Mouse (Mus musculus) hindbrain, embryonic 14.5 days (tissue): ENCODE results near the gene Hba-x. TPM values are rescaled to one million over a fixed set of nuclear protein-coding genes. Genes with fewer than 3 reads are reported as not detected.
A peak's percentile ranks its signal among the peaks of the same experiment; 100 is the strongest.

Experiments
- ATAC-seq: fragments of 200-750 bp; cut with Nextera tagmentation; 2 replicates; pipeline ENCODE4 v1.8.0; 2017; ENCODE audit warnings: moderate number of reproducible peaks, mild to moderate bottlenecking, moderate TSS enrichment, moderate library complexity; ENCODE audit not compliant: low FRiP score
- DNase-seq: peaks from one replicate; pipeline ENCODE4 v3.0.0-alpha.2; 2015; ENCODE audit warnings: low spot score
- H3K27ac ChIP-seq: fragments of 300-500 bp; sonication (generic); 2 replicates; pipeline ENCODE4 v1.5.1; 2014; ENCODE audit warnings: mild to moderate bottlenecking, moderate library complexity
- H3K27me3 ChIP-seq: fragments of 300-500 bp; sonication (generic); 2 replicates; pipeline ENCODE4 v1.6.1; 2014; ENCODE audit warnings: mild to moderate bottlenecking, low read length, mixed read lengths; ENCODE audit not compliant: control insufficient read depth, insufficient read depth
- H3K36me3 ChIP-seq: fragments of 300-500 bp; sonication (generic); replicated peaks from 2 replicates; pipeline ENCODE4 v1.6.1; 2014; ENCODE audit not compliant: control insufficient read depth, insufficient read depth
- H3K4me1 ChIP-seq: fragments of 300-500 bp; sonication (generic); replicated peaks from 2 replicates; pipeline ENCODE4 v1.6.1; 2014; ENCODE audit warnings: antibody characterized with exemption, low read length, mixed read lengths; ENCODE audit not compliant: control insufficient read depth, insufficient read depth
- H3K4me2 ChIP-seq: fragments of 300-500 bp; sonication (generic); replicated peaks from 2 replicates; pipeline ENCODE4 v1.6.1; 2014; ENCODE audit warnings: mild to moderate bottlenecking, moderate library complexity
- H3K4me3 ChIP-seq: fragments of 300-500 bp; sonication (generic); replicated peaks from 2 replicates; pipeline ENCODE4 v1.5.1; 2014; ENCODE audit warnings: mild to moderate bottlenecking, low read length
- H3K9ac ChIP-seq: fragments of 300-500 bp; sonication (generic); 2 replicates; pipeline ENCODE4 v1.6.1; 2014
- H3K9me3 ChIP-seq: fragments of 300-500 bp; sonication (generic); 2 replicates; pipeline ENCODE4 v1.6.1; 2016; ENCODE audit warnings: low read length; ENCODE audit not compliant: control insufficient read depth
- WGBS: fragments of 180-500 bp; shearing (Covaris S2); extraction: QIAGEN DNeasy Blood & Tissue Kit; methylation state at CpG from one replicate; pipeline ENCODE4 v1.1.7; 2014; 5-methylcytosine and 5-hydroxymethylcytosine counted together
- polyA plus RNA-seq: library from polyadenylated mRNA; unstranded; fragments of >200 nt; fragmentation: Nextera tagmentation; extraction: Ambion mirVana; gene quantifications from 2 replicates; pipeline ENCODE4 v1.2.1, GENCODE M21; 2014

Hba-x gene
- polyA plus RNA-seq, 1 experiment from 2014 or later = 95.6 TPM

DNA sequence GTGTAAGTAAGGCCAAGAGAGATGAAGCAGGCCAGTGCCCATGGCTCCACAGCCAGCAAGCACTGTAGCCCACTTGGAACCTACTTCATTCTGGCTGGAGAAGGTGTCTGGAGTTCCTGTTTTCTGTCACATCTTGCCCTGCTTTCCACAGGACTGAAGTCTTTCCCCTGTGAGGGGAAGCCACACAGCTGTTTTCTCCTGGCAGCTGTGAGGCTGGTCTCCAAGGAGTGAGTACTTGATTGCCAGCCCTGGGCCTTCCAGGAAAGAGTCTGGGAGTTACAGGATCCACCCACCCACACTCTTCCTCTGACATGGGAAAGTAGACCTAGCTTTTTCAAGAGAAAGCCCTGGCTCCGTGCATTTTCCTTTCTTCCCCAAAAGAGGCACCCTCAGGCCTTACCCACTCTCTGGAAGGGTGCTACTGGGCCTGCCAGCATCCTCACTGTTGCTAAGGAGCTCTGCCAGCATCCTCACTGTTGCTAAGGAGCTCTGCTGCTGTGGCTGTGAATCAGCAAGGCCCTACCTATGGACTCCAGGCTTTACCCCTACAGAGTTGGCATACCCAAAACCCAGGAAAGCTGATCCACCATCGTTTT is 26.7 kb downstream of the Hba-x start:
- H3K27me3 ChIP-seq = peaks cover 10% of the 10 kb centered on the region; the same call in 1 of the 2 replicates
- H3K27ac ChIP-seq = no peak overlapping the region
- H3K4me3 ChIP-seq = no peak overlapping the region
- no peaks in the 10 kb centered on the region for H3K9me3 ChIP-seq
- no peaks in the 10 kb centered on the region for H3K4me1 ChIP-seq
- H3K4me2 ChIP-seq = no peak overlapping the region
- WGBS = 45% methylated on average over 2 of the region's 2 CpGs
- no peak for ATAC-seq
- H3K36me3 ChIP-seq = no peaks in the 10 kb centered on the region
- DNase-seq = no peak
- no peak overlapping the region for H3K9ac ChIP-seq

GRCm38 (mm10) chr11:32303455-32303854 is 27.3 kb downstream of the Hba-x start:
- 82% methylated on average over 1 of the region's 1 CpGs for WGBS
- no peaks in the 10 kb centered on the region for H3K36me3 ChIP-seq
- ATAC-seq = no peak
- no peak overlapping the region for H3K9ac ChIP-seq
- no peaks in the 10 kb centered on the region for H3K4me1 ChIP-seq
- no peak overlapping the region for H3K4me3 ChIP-seq
- no peak for DNase-seq
- no peak overlapping the region for H3K27ac ChIP-seq
- no peaks in the 10 kb centered on the region for H3K9me3 ChIP-seq
- H3K27me3 ChIP-seq = peaks cover 10% of the 10 kb centered on the region; the same call in 1 of the 2 replicates
- H3K4me2 ChIP-seq = no peak overlapping the region

DNA sequence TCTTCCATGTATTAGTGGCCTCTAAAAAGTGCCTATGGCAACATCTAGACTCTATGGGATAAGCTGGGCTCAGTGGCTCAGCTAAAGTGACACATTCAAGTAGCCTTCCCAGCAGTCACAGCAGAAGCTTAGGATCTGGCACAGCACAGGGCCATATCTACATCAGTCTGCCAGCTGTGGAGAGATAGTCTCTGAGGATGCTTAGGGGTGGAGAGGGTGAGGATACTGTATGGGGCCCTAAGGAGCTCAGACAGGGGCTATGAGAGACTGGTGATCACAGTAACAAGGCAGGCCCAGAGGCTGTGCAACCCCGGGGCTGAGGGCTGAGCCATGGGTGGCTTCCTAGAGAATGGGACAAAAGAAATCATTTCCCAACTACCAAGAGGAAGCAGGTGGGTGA is 30.8 kb downstream of the Hba-x start:
- Histone ChIP-seq H3K27ac (no peak overlapping the region), H3K9ac (no peak overlapping the region), H3K4me2 (no peak overlapping the region), H3K27me3 (no peaks in the 10 kb centered on the region), H3K9me3 (no peaks in the 10 kb centered on the region), H3K4me3 (no peak overlapping the region), H3K4me1 (no peaks in the 10 kb centered on the region), H3K36me3 (no peaks in the 10 kb centered on the region)
- DNase-seq = no peak
- WGBS = 79% methylated on average over 1 of the region's 1 CpGs
- no peak for ATAC-seq

DNA sequence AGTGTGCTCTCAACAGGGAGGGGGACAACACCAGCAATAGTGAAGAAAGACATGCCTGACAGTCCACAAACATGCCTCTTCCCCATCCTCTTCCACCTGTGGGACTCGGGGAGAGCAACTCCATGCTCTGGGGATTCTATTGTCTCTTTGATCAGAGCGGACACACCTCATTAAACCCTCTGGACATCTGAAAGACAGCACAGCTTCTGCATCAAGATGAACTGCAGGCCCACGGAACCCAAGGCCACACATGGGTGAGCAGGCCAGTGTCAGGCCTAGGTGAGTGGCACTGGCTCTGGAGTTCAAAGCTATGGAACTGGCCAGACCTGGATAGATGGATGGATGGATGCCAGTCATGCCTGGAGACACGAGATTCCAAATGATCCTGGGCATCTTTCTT is 33.2 kb downstream of the Hba-x start:
- H3K36me3 ChIP-seq = no peaks in the 10 kb centered on the region
- WGBS = 31% methylated on average over 4 of the region's 4 CpGs
- no peaks in the 10 kb centered on the region for H3K4me1 ChIP-seq
- DNase-seq = no peak
- H3K9ac ChIP-seq = no peak overlapping the region
- no peaks in the 10 kb centered on the region for H3K27me3 ChIP-seq
- no peak overlapping the region for H3K27ac ChIP-seq
- H3K4me2 ChIP-seq = no peak overlapping the region
- no peak overlapping the region for H3K4me3 ChIP-seq
- H3K9me3 ChIP-seq = no peaks in the 10 kb centered on the region
- ATAC-seq = no peak

DNA sequence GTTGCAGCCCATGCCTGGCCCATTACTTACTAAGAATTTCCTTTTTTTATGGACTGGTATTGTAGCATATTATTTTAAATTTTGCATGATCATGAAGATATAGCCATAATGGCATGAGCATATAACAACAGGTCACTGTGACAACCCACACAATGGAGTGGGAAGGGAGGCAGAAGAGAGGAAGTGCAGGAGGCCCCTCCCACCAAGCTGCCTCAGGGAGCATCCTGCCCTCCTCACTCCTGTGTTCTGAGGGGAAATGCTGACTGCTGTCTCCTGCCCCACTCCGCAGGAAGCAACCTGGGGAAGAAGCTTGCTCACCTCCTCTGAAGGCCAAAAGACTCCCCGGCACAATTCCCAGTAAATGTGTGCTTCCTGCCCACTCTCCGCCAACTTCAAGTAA is 33.7 kb downstream of the Hba-x start:
- Histone ChIP-seq H3K4me1 (no peaks in the 10 kb centered on the region), H3K9ac (no peak overlapping the region), H3K36me3 (no peaks in the 10 kb centered on the region), H3K4me3 (no peak overlapping the region), H3K9me3 (no peaks in the 10 kb centered on the region), H3K27me3 (no peaks in the 10 kb centered on the region), H3K4me2 (no peak overlapping the region), H3K27ac (no peak overlapping the region)
- DNase-seq (no peak), ATAC-seq (no peak)
- 82% methylated on average over 3 of the region's 3 CpGs for WGBS

- no peak for ATAC-seq
- Histone ChIP-seq H3K27me3 (no peaks in the 10 kb centered on the region), H3K9me3 (no peaks in the 10 kb centered on the region), H3K36me3 (no peaks in the 10 kb centered on the region), H3K4me2 (no peak overlapping the region), H3K9ac (no peak overlapping the region), H3K27ac (no peak overlapping the region), H3K4me3 (no peak overlapping the region), H3K4me1 (no peaks in the 10 kb centered on the region)
- 87% methylated on average over 3 of the region's 3 CpGs for WGBS
- DNase-seq = no peak
Measured at GRCm38 (mm10) chr11:32316009-32316408, 39.8 kb downstream of the Hba-x start.

DNA sequence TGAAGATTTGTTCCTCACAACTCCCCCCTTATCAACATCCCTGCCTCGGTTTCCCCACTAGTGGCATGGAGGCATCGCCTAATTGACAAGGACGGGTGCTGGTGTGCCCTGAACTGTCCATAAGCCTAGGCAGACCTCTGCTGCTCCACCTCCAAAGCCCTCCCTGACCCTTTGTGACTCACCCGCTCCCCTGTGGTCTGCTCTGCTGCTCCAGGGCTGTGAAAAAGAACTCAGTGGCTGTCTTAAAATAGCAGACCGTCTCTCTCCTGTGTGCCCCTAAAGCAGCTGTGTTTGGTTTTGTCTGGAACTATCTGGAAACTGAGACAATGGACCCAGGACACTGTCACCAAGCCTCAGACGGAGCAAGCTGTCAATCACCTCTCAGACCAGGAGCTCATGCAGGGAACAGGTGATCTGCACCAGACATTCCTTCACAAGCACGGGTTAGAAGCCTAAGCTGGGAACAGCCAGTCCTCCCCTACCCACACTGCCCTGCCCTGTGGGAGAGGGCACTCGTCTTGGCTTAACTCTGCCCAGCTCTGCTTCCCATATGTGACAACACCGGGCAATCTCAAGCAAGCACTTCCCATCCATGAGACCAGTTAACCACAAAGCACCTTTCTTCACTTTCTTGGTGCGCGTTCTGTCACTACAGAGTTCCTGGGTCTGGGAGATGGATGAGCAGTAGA is 44.5 kb downstream of the Hba-x start:
- no peaks in the 10 kb centered on the region for H3K4me1 ChIP-seq
- no peak overlapping the region for H3K4me3 ChIP-seq
- no peaks in the 10 kb centered on the region for H3K36me3 ChIP-seq
- no peak overlapping the region for H3K9ac ChIP-seq
- DNase-seq (no peak), ATAC-seq (no peak)
- H3K4me2 ChIP-seq = no peak overlapping the region
- no peaks in the 10 kb centered on the region for H3K27me3 ChIP-seq
- no peak overlapping the region for H3K27ac ChIP-seq
- WGBS = 66% methylated on average over 11 of the region's 11 CpGs
- no peaks in the 10 kb centered on the region for H3K9me3 ChIP-seq

DNA sequence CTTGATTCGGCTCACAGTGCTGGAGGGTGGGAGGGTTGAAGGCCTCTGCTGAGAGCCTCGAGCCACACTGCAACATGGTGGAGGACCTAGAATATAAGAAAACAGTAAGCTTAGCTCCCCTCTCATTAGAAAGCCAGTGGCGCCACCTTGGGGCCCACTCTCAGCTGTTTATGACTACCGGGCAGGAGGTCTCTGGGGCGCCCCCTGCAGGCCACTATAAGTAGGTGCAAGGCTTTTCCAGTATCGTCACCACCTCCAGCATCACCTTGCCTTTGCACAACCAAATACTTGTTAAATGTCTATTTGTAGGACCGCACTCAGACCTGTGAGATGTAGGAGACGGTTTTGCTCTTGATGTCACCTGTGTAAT is 45.0 kb downstream of the Hba-x start:
- Histone ChIP-seq H3K4me3 (no peak overlapping the region), H3K36me3 (no peaks in the 10 kb centered on the region), H3K4me2 (no peak overlapping the region), H3K9me3 (no peaks in the 10 kb centered on the region), H3K27me3 (no peaks in the 10 kb centered on the region), H3K4me1 (no peaks in the 10 kb centered on the region), H3K27ac (no peak overlapping the region), H3K9ac (no peak overlapping the region)
- ATAC-seq (no peak), DNase-seq (peak; percentile 40)
- 40% methylated on average over 8 of the region's 8 CpGs for WGBS

DNA sequence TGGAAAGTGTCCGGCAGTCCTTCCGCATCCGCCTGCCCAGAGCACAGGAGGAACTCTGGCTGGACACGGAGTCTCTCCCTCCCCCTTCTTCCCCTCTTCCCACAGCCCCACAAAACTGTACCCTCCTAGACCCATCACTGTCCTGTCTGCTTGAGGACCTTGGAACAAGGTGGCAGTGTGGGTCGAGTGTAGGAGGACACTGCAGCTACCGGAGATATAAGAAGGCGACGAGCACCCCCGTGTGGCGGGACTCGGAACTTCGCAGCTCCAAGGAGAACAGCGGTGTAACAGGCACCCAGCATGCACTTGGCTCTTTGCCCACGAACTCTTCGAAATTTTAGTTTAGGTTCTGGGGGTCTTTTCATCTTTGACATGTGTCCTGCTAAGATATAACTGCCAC is 48.4 kb downstream of the Hba-x start:
- peak overlapping the region; percentile 27; the same call in 1 of the 2 replicates for H3K4me2 ChIP-seq

More for the DNA sequence above, 48.4 kb downstream of the Hba-x start:
- 13% methylated on average over 15 of the region's 15 CpGs for WGBS
- Histone ChIP-seq H3K36me3 (no peaks in the 10 kb centered on the region), H3K9me3 (no peaks in the 10 kb centered on the region), H3K4me1 (no peaks in the 10 kb centered on the region), H3K4me3 (no peak overlapping the region), H3K27me3 (no peaks in the 10 kb centered on the region), H3K9ac (no peak overlapping the region), H3K27ac (no peak overlapping the region)
- DNase-seq = peak; percentile 92
- ATAC-seq = peak; percentile 92
